ENCODE assay signal across 19 mouse cellular contexts in the genomic region with DNA sequence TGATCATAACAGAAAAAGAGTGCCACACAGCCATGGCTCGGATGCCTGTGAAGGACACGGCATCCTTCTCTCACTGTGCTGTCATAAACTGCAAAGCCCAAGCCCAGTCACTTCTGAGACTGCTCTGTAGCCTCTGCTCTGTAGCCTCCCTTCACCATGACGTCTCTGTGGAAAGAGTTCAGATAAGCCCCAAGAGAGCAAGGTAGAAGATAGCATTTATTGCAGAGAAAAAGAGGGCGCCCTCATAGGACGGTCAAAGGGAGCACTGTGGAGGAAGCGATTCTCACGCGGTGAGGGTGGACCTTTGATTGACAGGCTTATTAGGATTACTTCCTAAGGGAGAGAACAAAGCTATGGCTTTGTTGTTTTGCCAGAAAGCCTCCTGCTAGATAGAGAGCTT. TPM values are rescaled to one million over a fixed set of nuclear protein-coding genes. Genes with fewer than 3 reads are reported as not detected.
"Had no signal": no experiment of that assay in that cellular context is flagged by ENCODE, and none has a peak within 500 bp of the region (broad histone marks: within the 10 kb centered on the region; RNA-seq: fewer than 3 reads in every experiment).

No protein-coding gene starts in this region.

- H3K4me2 ChIP-seq: limb, embryonic 12.5 days; limb, embryonic 15.5 days; liver, embryonic 11.5 days; lung, embryonic 14.5 days; midbrain, embryonic 12.5 days; neural tube, embryonic 12.5 days had no signal

- H3K27ac ChIP-seq: limb, embryonic 12.5 days; limb, embryonic 15.5 days; liver, embryonic 14.5 days; macrophage; midbrain, embryonic 12.5 days; neural tube, embryonic 12.5 days had no signal

- DNase-seq: kidney, adult 18-20 months; kidney, adult 9 months; kidney, postnatal 14 days; kidney, postnatal 4 days; left cerebral cortex, postnatal 4 days; liver, postnatal 0 days; lung, embryonic 14.5 days; thymus, adult 18-20 months; thymus, postnatal 14 days; thymus, postnatal 4 days had no signal

- H3K9ac ChIP-seq: limb, embryonic 12.5 days; limb, embryonic 15.5 days; liver, embryonic 14.5 days; liver, postnatal 0 days; lung, embryonic 14.5 days; midbrain, embryonic 12.5 days; neural tube, embryonic 12.5 days had no signal

- H3K36me3 ChIP-seq: limb, embryonic 12.5 days; limb, embryonic 15.5 days; midbrain, embryonic 12.5 days; neural tube, embryonic 12.5 days had no signal

- H3K4me1 ChIP-seq: limb, embryonic 15.5 days had no signal

- H3K4me3 ChIP-seq: limb, embryonic 12.5 days; limb, embryonic 15.5 days; midbrain, embryonic 12.5 days; neural tube, embryonic 12.5 days had no signal

- H3K9me3 ChIP-seq: limb, embryonic 12.5 days; limb, embryonic 15.5 days; midbrain, embryonic 12.5 days; neural tube, embryonic 12.5 days had no signal

- H3K27me3 ChIP-seq: neural tube, embryonic 12.5 days had no signal

- ATAC-seq: liver, postnatal 0 days; lung, postnatal 0 days had no signal

RNA-seq across cellular contexts. Expression of a gene that starts 18.4 kb away (rescaled TPM):
- polyA plus RNA-seq: liver, embryonic 11.5 days; lung, embryonic 14.5 days; lung, postnatal 0 days; testis, adult 2 months had no signal
